Mouse (Mus musculus) lung, postnatal 0 days (tissue): Measurements from ENCODE around the gene Mrps18b.
A peak's percentile ranks its signal among the peaks of the same experiment; 100 is the strongest.

Experiments
- CTCF ChIP-seq: IDR thresholded peaks from 2 replicates; pipeline ENCODE4 v1.5.1; 2016; ENCODE audit warnings: antibody characterized with exemption, mild to moderate bottlenecking
- EP300 ChIP-seq: IDR thresholded peaks from 2 replicates; pipeline ENCODE4 v1.6.1; 2016; ENCODE audit warnings: antibody characterized with exemption, mild to moderate bottlenecking, control low read depth

- peak; percentile 73 for TF ChIP-seq CTCF
- TF ChIP-seq EP300 = no peak
These were observed 54.9 kb downstream of the Mrps18b start, which contains the start of gene Nrm for GRCm38 (mm10) chr17:35861198-35861857.
